Mouse (Mus musculus): ENCODE data around the gene Tax1bp3.

Gene Tax1bp3

GRCm38 (mm10) chr11:73232513-73232912, 55.6 kb downstream of the Tax1bp3 start:
- no peak for DNase-seq

All from thymus, postnatal 14 days (tissue).